Mouse (Mus musculus): ENCODE measurements at regions not wholly inside any gene's neighbourhood (a gene's known extent, or its start where the extent isn't known, plus 50 kb on each side); places are given as distances from the start of the nearest gene placed in this dataset.

DNA sequence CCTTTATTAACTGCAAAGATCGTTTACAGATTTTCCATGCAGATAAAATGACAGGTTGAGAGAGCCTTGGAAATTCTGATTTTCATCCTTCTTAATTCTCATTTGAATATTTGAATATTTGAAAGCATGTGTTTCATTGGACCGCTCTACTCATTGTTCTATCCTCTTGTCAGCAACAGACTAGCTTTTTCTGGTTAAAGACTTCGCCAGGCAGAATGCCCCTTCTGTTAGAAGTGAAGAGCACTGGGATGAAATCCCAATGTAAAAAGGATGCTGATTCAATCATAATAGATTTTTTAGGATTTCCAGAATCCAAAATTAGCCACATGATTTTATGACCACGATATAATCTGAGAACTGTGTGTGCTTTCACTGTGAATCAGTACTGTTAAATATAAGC is 90.8 kb upstream of the Phyhipl start:
- no peak for DNase-seq (ENCODE audit: extremely low read depth, insufficient read length, low spot score)

GRCm38 (mm10) chr10:70741909-70742308 is 86.1 kb upstream of the Phyhipl start:
- no peak for DNase-seq (ENCODE audit: extremely low read depth, insufficient read length, low spot score)

DNA sequence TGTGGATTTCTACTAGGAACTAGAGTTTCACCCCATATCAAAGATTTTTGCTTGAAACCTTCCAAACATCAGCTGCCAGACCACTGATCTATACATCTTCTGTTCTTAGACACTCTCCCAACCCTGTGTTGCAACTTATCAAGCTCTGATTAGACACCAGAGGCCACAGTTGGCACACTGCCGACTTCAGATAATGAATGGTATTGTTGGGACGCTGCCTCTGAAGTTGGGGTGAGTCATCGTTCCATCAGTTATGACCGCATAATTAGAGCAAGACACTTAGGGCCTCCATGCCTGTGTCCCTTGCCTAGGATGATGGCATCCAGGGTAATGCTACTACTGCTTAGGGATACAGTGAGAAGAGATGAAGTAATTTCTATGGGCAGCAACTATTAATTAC is 84.3 kb upstream of the Phyhipl start:
- DNase-seq (ENCODE audit: extremely low read depth, insufficient read length, low spot score) = no peak

DNA sequence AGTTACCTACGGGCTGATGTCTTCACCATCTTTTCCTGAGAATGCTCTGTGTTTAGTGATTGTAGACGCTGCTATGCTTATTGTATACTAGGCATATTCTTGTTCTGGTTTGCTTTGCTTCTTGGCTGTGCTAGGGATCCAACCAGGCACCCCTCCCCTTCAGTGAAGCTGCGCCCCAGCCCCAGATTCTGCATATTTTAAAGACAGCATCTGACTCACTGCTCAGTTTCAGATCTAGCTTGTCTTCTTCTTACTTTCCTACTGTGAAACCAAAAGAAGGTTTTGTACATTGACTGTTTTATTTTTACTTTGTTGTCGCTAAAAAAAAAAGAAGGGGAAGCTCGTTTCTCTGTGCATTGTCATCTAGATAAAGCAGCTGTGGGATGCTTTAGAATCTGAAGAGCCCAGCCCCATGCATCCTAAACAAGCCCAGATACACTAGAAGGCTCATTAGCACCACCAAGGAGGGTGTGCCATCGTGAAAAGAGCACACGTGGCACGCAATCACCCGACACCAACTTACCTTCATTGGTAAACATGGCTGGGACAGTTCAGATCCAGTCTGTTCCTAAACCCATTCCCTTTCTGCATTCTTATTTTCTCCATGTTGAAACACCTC is 83.7 kb upstream of the Phyhipl start:
- no peak for DNase-seq (ENCODE audit: extremely low read depth, insufficient read length, low spot score)

DNA sequence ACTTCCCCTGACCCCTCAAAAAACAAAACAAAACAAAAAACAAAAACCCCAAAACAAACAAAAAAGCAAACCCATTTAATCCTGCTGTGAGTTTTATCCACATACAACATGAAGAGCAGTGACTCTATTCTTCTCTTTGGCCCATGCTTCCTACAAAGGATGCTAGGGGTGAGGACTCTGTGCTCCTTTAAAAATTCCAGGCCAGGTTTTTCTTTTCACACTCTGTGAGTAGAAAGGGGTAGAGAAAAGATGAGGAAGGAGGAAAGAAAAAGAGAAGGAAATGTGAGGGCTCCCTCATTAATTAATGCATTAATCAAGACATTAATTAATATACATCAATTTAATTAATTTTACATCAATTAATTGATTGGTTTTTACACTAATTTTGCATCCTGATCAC is 82.9 kb upstream of the Phyhipl start:
- DNase-seq (ENCODE audit: extremely low read depth, insufficient read length, low spot score) = no peak

DNA sequence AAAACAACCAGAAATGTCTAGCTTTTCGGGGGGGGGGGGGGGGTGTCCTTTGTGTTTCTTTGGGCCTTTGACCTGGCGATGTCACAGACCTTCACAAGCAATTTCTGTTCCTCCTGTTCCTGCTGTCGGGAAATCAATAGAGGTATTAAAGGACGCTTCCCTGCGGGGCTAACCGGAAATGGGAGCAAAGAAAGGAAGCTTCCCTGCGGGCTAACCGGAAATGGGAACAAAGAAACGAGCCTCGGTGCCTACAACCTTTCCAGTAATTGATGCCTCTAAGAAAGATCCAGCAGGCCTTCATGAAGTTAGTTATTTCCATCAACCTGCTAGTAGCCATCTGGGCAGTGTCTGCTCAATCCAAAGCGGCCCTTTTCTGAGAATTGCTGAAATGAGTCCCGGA is 78.2 kb upstream of the Phyhipl start:
- DNase-seq (ENCODE audit: extremely low read depth, insufficient read length, low spot score) = no peak

DNA sequence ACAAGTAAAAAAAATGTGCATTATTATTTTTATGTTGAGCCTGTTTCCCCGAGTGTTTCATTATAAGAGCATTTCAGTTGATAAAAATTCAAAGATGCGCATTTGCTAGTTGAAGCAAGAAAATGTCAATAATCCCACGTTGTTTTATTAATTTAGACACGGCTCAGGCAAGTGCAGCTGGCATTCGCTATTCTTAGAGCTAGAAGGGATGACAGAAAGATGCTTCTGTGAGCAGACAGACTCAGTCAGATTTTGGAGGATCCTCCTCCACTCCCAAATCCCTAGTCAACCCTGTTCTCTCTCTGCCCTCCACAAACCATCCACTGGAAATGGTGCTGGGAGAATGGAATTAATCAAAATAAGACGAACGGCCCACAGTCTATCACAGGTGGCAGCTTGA is 77.7 kb upstream of the Phyhipl start:
- DNase-seq (ENCODE audit: extremely low read depth, insufficient read length, low spot score) = no peak

DNA sequence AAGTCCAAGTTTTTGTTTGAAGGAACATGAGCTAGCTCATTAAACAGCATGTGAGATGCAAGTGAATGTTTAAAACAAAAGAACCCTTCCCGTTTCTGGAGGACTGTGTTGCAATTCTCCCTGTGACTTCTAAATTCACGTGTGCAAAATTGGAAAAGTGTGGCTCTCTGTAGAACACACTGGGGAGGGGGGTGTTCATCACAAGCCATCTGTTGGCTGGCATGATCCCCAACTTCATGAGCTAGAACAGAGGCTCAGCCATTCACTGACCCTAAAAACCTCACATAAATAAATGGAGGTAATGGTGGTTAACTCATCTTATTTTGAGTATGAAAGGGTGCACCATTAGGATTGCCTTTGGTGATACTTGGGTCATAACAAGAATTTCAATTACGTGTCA is 69.3 kb upstream of the Phyhipl start:
- DNase-seq (ENCODE audit: extremely low read depth, insufficient read length, low spot score) = no peak

DNA sequence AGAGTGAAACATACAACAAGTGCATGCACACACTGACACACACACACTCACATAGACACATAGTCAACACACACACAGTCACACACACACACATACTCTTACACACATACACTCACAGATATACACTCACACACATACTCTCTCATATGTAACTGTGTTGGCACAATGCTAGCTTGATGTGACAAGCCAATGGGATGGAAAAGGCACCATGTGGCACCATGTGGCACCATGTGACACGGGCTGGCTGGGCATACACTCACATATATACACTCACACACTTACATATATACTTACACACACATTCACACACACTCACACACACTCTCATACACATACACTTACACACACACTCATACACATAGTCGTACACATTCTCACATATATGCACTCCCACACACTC is 67.0 kb upstream of the Phyhipl start:
- no peak for DNase-seq (ENCODE audit: extremely low read depth, insufficient read length, low spot score)

GRCm38 (mm10) chr10:70722381-70722780 is 66.6 kb upstream of the Phyhipl start:
- no peak for DNase-seq (ENCODE audit: extremely low read depth, insufficient read length, low spot score)

GRCm38 (mm10) chr10:70717464-70717863 is 61.7 kb upstream of the Phyhipl start:
- DNase-seq (ENCODE audit: extremely low read depth, insufficient read length, low spot score) = no peak

GRCm38 (mm10) chr10:70717025-70717424 is 61.3 kb upstream of the Phyhipl start:
- no peak for DNase-seq (ENCODE audit: extremely low read depth, insufficient read length, low spot score)

DNA sequence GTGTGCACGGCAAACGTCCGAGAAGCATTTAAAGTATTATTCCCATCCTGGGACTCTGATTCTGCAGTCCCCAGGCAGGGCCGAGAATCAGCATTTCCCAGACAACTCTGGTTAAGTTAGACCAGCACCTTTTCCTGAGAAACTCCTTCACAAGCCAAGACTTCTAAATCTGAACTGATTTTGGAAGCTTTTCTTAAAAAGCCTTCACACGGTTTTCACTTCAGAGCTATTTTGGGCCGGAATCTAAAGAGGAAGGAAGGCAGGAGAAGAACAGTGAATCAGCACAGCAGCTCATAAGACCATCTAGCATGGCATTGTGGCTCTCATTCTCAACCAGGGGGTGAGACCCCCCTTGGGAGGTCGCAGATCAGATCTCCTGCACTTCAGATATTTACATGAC is 57.5 kb upstream of the Phyhipl start:
- DNase-seq (ENCODE audit: extremely low read depth, insufficient read length, low spot score) = no peak

- no peak for DNase-seq (ENCODE audit: extremely low read depth, insufficient read length, low spot score)
Observed at GRCm38 (mm10) chr10:70708806-70709205, 53.0 kb upstream of the Phyhipl start.
